Mouse (Mus musculus): ENCODE measurements around the gene Ica1. TPM values are rescaled to one million over a fixed set of nuclear protein-coding genes. Genes with fewer than 3 reads are reported as not detected.

Gene Ica1
- polyA plus RNA-seq, 1 experiment from 2014 or later = 84.8 TPM

GRCm38 (mm10) chr6:8770341-8770740 lies 7.9 kb downstream of the Ica1 start:
- no peak for ATAC-seq (ENCODE audit: low read depth)
- H3K27me3 ChIP-seq (ENCODE audit: control insufficient read depth, insufficient read depth, low read length) = no peaks in the 10 kb centered on the region
- 78% methylated on average over 10 of the region's 10 CpGs for WGBS
- H3K4me3 ChIP-seq (ENCODE audit: low read depth, low read length) = no peak overlapping the region
- H3K9ac ChIP-seq (replicated peaks; ENCODE audit: low read depth, low read length) = no peak overlapping the region
- no peak overlapping the region for H3K27ac ChIP-seq (ENCODE audit: low read depth, low read length)
- H3K36me3 ChIP-seq (ENCODE audit: control insufficient read depth, insufficient read depth, low read length) = no peaks in the 10 kb centered on the region
- H3K4me2 ChIP-seq (ENCODE audit: low read depth, low read length) = no peak overlapping the region
- H3K4me1 ChIP-seq (ENCODE audit: control insufficient read depth, insufficient read depth, low read length) = no peaks in the 10 kb centered on the region
- H3K9me3 ChIP-seq (ENCODE audit: control insufficient read depth, low read length) = no peaks in the 10 kb centered on the region

- Histone ChIP-seq H3K27ac (ENCODE audit: low read depth, low read length) (no peak overlapping the region), H3K36me3 (ENCODE audit: control insufficient read depth, insufficient read depth, low read length) (no peaks in the 10 kb centered on the region), H3K4me3 (ENCODE audit: low read depth, low read length) (no peak overlapping the region), H3K4me2 (ENCODE audit: low read depth, low read length) (no peak overlapping the region), H3K9ac (replicated peaks; ENCODE audit: low read depth, low read length) (no peak overlapping the region), H3K27me3 (ENCODE audit: control insufficient read depth, insufficient read depth, low read length) (no peaks in the 10 kb centered on the region), H3K4me1 (ENCODE audit: control insufficient read depth, insufficient read depth, low read length) (no peaks in the 10 kb centered on the region), H3K9me3 (ENCODE audit: control insufficient read depth, low read length) (no peaks in the 10 kb centered on the region)
- WGBS = 61% methylated on average over 6 of the region's 6 CpGs
- ATAC-seq (ENCODE audit: low read depth) = no peak
Observed at GRCm38 (mm10) chr6:8769803-8770202, 8.5 kb downstream of the Ica1 start.

GRCm38 (mm10) chr6:8766652-8767051 lies 11.6 kb downstream of the Ica1 start:
- Histone ChIP-seq H3K27me3 (ENCODE audit: control insufficient read depth, insufficient read depth, low read length) (no peaks in the 10 kb centered on the region), H3K9me3 (ENCODE audit: control insufficient read depth, low read length) (no peaks in the 10 kb centered on the region), H3K4me2 (ENCODE audit: low read depth, low read length) (no peak overlapping the region), H3K27ac (ENCODE audit: low read depth, low read length) (no peak overlapping the region), H3K9ac (replicated peaks; ENCODE audit: low read depth, low read length) (no peak overlapping the region), H3K4me1 (ENCODE audit: control insufficient read depth, insufficient read depth, low read length) (no peaks in the 10 kb centered on the region), H3K36me3 (ENCODE audit: control insufficient read depth, insufficient read depth, low read length) (no peaks in the 10 kb centered on the region), H3K4me3 (ENCODE audit: low read depth, low read length) (no peak overlapping the region)
- 93% methylated on average over 5 of the region's 5 CpGs for WGBS
- no peak for ATAC-seq (ENCODE audit: low read depth)

GRCm38 (mm10) chr6:8765801-8766200 lies 12.5 kb downstream of the Ica1 start:
- no peak overlapping the region for H3K4me2 ChIP-seq (ENCODE audit: low read depth, low read length)
- no peaks in the 10 kb centered on the region for H3K9me3 ChIP-seq (ENCODE audit: control insufficient read depth, low read length)
- ATAC-seq (ENCODE audit: low read depth) = no peak
- H3K36me3 ChIP-seq (ENCODE audit: control insufficient read depth, insufficient read depth, low read length) = no peaks in the 10 kb centered on the region
- WGBS = 89% methylated on average over 3 of the region's 3 CpGs
- H3K4me1 ChIP-seq (ENCODE audit: control insufficient read depth, insufficient read depth, low read length) = no peaks in the 10 kb centered on the region
- no peak overlapping the region for H3K27ac ChIP-seq (ENCODE audit: low read depth, low read length)
- no peaks in the 10 kb centered on the region for H3K27me3 ChIP-seq (ENCODE audit: control insufficient read depth, insufficient read depth, low read length)
- H3K4me3 ChIP-seq (ENCODE audit: low read depth, low read length) = no peak overlapping the region
- no peak overlapping the region for H3K9ac ChIP-seq (replicated peaks; ENCODE audit: low read depth, low read length)

GRCm38 (mm10) chr6:8765064-8765463 lies 13.2 kb downstream of the Ica1 start:
- Histone ChIP-seq H3K36me3 (ENCODE audit: control insufficient read depth, insufficient read depth, low read length) (no peaks in the 10 kb centered on the region), H3K4me1 (ENCODE audit: control insufficient read depth, insufficient read depth, low read length) (no peaks in the 10 kb centered on the region), H3K4me3 (ENCODE audit: low read depth, low read length) (no peak overlapping the region), H3K4me2 (ENCODE audit: low read depth, low read length) (no peak overlapping the region), H3K9ac (replicated peaks; ENCODE audit: low read depth, low read length) (no peak overlapping the region), H3K27me3 (ENCODE audit: control insufficient read depth, insufficient read depth, low read length) (no peaks in the 10 kb centered on the region), H3K9me3 (ENCODE audit: control insufficient read depth, low read length) (no peaks in the 10 kb centered on the region), H3K27ac (ENCODE audit: low read depth, low read length) (no peak overlapping the region)
- ATAC-seq (ENCODE audit: low read depth) = no peak
- WGBS = 77% methylated on average over 1 of the region's 1 CpGs

- Histone ChIP-seq H3K36me3 (ENCODE audit: control insufficient read depth, insufficient read depth, low read length) (no peaks in the 10 kb centered on the region), H3K9ac (replicated peaks; ENCODE audit: low read depth, low read length) (no peak overlapping the region), H3K4me1 (ENCODE audit: control insufficient read depth, insufficient read depth, low read length) (no peaks in the 10 kb centered on the region), H3K9me3 (ENCODE audit: control insufficient read depth, low read length) (no peaks in the 10 kb centered on the region), H3K27ac (ENCODE audit: low read depth, low read length) (no peak overlapping the region), H3K4me3 (ENCODE audit: low read depth, low read length) (no peak overlapping the region), H3K27me3 (ENCODE audit: control insufficient read depth, insufficient read depth, low read length) (no peaks in the 10 kb centered on the region), H3K4me2 (ENCODE audit: low read depth, low read length) (no peak overlapping the region)
- 85% methylated on average over 5 of the region's 5 CpGs for WGBS
- no peak for ATAC-seq (ENCODE audit: low read depth)
Observed at GRCm38 (mm10) chr6:8760708-8761294, 17.5 kb downstream of the Ica1 start.

GRCm38 (mm10) chr6:8759901-8760300 lies 18.4 kb downstream of the Ica1 start:
- Histone ChIP-seq H3K27ac (ENCODE audit: low read depth, low read length) (no peak overlapping the region), H3K4me1 (ENCODE audit: control insufficient read depth, insufficient read depth, low read length) (no peaks in the 10 kb centered on the region), H3K4me2 (ENCODE audit: low read depth, low read length) (no peak overlapping the region), H3K36me3 (ENCODE audit: control insufficient read depth, insufficient read depth, low read length) (no peaks in the 10 kb centered on the region), H3K9me3 (ENCODE audit: control insufficient read depth, low read length) (no peaks in the 10 kb centered on the region), H3K9ac (replicated peaks; ENCODE audit: low read depth, low read length) (no peak overlapping the region), H3K27me3 (ENCODE audit: control insufficient read depth, insufficient read depth, low read length) (no peaks in the 10 kb centered on the region), H3K4me3 (ENCODE audit: low read depth, low read length) (no peak overlapping the region)
- 90% methylated on average over 1 of the region's 1 CpGs for WGBS
- ATAC-seq (ENCODE audit: low read depth) = no peak

- no peaks in the 10 kb centered on the region for H3K27me3 ChIP-seq (ENCODE audit: control insufficient read depth, insufficient read depth, low read length)
- no peaks in the 10 kb centered on the region for H3K9me3 ChIP-seq (ENCODE audit: control insufficient read depth, low read length)
- WGBS = 80% methylated on average over 8 of the region's 8 CpGs
- H3K27ac ChIP-seq (ENCODE audit: low read depth, low read length) = no peak overlapping the region
- H3K4me2 ChIP-seq (ENCODE audit: low read depth, low read length) = no peak overlapping the region
- no peak overlapping the region for H3K4me3 ChIP-seq (ENCODE audit: low read depth, low read length)
- H3K36me3 ChIP-seq (ENCODE audit: control insufficient read depth, insufficient read depth, low read length) = no peaks in the 10 kb centered on the region
- H3K4me1 ChIP-seq (ENCODE audit: control insufficient read depth, insufficient read depth, low read length) = no peaks in the 10 kb centered on the region
- no peak for ATAC-seq (ENCODE audit: low read depth)
- no peak overlapping the region for H3K9ac ChIP-seq (replicated peaks; ENCODE audit: low read depth, low read length)
Observed at GRCm38 (mm10) chr6:8755760-8756276, 22.5 kb downstream of the Ica1 start.

GRCm38 (mm10) chr6:8754486-8754885 lies 23.8 kb downstream of the Ica1 start:
- 94% methylated on average over 5 of the region's 5 CpGs for WGBS

More at GRCm38 (mm10) chr6:8754486-8754885, 23.8 kb downstream of the Ica1 start:
- Histone ChIP-seq H3K4me2 (ENCODE audit: low read depth, low read length) (no peak overlapping the region), H3K9ac (replicated peaks; ENCODE audit: low read depth, low read length) (no peak overlapping the region), H3K4me1 (ENCODE audit: control insufficient read depth, insufficient read depth, low read length) (no peaks in the 10 kb centered on the region), H3K36me3 (ENCODE audit: control insufficient read depth, insufficient read depth, low read length) (no peaks in the 10 kb centered on the region), H3K4me3 (ENCODE audit: low read depth, low read length) (no peak overlapping the region), H3K27me3 (ENCODE audit: control insufficient read depth, insufficient read depth, low read length) (no peaks in the 10 kb centered on the region), H3K27ac (ENCODE audit: low read depth, low read length) (no peak overlapping the region), H3K9me3 (ENCODE audit: control insufficient read depth, low read length) (no peaks in the 10 kb centered on the region)
- ATAC-seq (ENCODE audit: low read depth) = no peak
